Mouse (Mus musculus) lung, embryonic 15.5 days (tissue): Measurements from ENCODE around the gene Pbx1. TPM values are rescaled to one million over a fixed set of nuclear protein-coding genes. Genes with fewer than 3 reads are reported as not detected.

Experiments
- ATAC-seq: fragments of 200-750 bp; cut with Nextera tagmentation; 2 replicates; pipeline ENCODE4 v1.8.0; 2017; ENCODE audit warnings: moderate number of reproducible peaks, borderline replicate concordance; ENCODE audit not compliant: low FRiP score, low TSS enrichment; ENCODE audit errors: extremely low read depth
- H3K27ac ChIP-seq: fragments of 300-500 bp; sonication (generic); 2 replicates; pipeline ENCODE4 v1.5.1; 2015; ENCODE audit warnings: moderate library complexity, mild to moderate bottlenecking, inconsistent platforms
- H3K27me3 ChIP-seq: fragments of 300-500 bp; sonication (generic); 2 replicates; pipeline ENCODE4 v1.6.1; 2015; ENCODE audit warnings: inconsistent platforms
- H3K36me3 ChIP-seq: fragments of 300-500 bp; sonication (generic); 2 replicates; pipeline ENCODE4 v1.6.1; 2015; ENCODE audit warnings: inconsistent platforms
- H3K4me1 ChIP-seq: fragments of 300-500 bp; sonication (generic); 2 replicates; pipeline ENCODE4 v1.6.1; 2015; ENCODE audit warnings: inconsistent platforms
- H3K4me2 ChIP-seq: fragments of 300-500 bp; sonication (generic); 2 replicates; pipeline ENCODE4 v1.6.1; 2015; ENCODE audit warnings: inconsistent platforms, mild to moderate bottlenecking, moderate library complexity
- H3K4me3 ChIP-seq: fragments of 300-500 bp; sonication (generic); 2 replicates; pipeline ENCODE4 v1.5.1; 2015; ENCODE audit warnings: mild to moderate bottlenecking, inconsistent platforms
- H3K9ac ChIP-seq: fragments of 300-500 bp; sonication (generic); 2 replicates; pipeline ENCODE4 v1.6.1; 2015; ENCODE audit warnings: inconsistent platforms
- H3K9me3 ChIP-seq: fragments of 300-500 bp; sonication (generic); 2 replicates; pipeline ENCODE4 v1.6.1; 2016; ENCODE audit warnings: inconsistent platforms
- WGBS: fragments of 180-500 bp; shearing (Covaris S2); methylation state at CpG from one replicate; pipeline ENCODE4 v1.1.7; 2015; 5-methylcytosine and 5-hydroxymethylcytosine counted together
- polyA plus RNA-seq: library from polyadenylated mRNA; unstranded; fragments of >200 nt; fragmentation: Nextera tagmentation; extraction: Ambion mirVana; gene quantifications from 2 replicates; pipeline ENCODE4 v1.2.1, GENCODE M21; 2015

The Pbx1 gene
- polyA plus RNA-seq, 1 experiment from 2014 or later = 40.6 TPM

DNA sequence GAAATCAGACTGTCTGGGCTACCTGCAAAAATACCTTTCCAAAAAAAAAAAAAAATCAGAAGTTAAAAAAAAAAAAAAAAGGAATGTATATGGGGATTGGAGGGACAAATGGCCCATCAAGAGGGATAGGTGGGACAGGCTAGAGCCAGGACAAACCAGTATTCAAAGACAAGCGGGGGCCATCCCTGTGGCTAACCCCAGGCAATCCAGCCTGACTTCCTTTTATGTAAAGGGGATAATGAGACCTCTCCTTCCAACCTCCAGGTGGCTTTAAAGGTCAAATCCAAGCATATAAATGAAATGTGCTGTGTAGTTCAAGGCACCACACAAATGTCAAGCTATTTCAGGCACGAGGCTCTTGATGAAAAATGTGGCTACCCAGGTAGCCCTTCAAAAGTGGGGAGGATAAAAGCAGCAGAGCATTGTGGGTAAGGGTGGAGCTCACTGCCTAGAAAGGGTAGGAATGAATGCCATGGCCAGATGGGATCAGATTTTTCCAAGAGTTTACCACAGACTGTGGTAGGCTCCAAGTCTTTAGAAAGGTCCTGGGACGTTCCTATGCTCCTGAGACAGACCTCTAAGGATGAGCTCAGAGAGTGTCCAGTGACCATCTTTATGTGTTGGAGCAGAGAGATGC, 36.4 kb downstream of the Pbx1 start:
- Histone ChIP-seq H3K27me3 (no peaks in the 10 kb centered on the region), H3K4me2 (no peak overlapping the region), H3K9me3 (no peaks in the 10 kb centered on the region), H3K4me3 (no peak overlapping the region), H3K36me3 (peaks cover 16% of the 10 kb centered on the region; the same call in 1 of the 2 replicates), H3K27ac (no peak overlapping the region), H3K4me1 (peaks cover 46% of the 10 kb centered on the region), H3K9ac (no peak overlapping the region)
- 68% methylated on average over 3 of the region's 3 CpGs for WGBS
- ATAC-seq = no peak

DNA sequence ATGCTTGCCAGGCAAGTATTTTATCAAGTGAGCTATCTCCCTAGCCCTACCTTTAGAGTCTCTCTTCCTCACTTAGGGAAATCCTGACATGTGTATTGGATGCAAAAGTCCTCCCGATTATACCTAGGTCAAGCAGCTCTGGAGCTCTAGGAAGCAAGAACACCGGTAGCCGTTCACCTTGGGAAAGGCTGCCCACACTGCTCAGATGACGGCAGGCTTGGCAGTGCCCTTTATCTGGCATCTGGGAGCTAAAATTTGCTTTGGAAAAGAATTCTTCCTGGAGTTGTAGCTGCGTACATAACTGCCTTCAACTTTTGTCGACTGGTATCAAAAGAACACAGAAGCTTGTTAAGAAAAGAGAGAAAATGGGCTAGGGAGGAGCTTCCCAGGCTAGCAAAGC, 37.5 kb downstream of the Pbx1 start:
- ATAC-seq = no peak
- H3K9me3 ChIP-seq = no peaks in the 10 kb centered on the region
- no peak overlapping the region for H3K4me2 ChIP-seq
- 65% methylated on average over 6 of the region's 6 CpGs for WGBS
- H3K4me3 ChIP-seq = no peak overlapping the region
- no peaks in the 10 kb centered on the region for H3K27me3 ChIP-seq
- peaks cover 13% of the 10 kb centered on the region; the same call in 1 of the 2 replicates for H3K36me3 ChIP-seq
- H3K27ac ChIP-seq = 0 out of 2 replicates have a peak overlapping the region, but pooled peaks have one; percentile 17
- peaks cover 55% of the 10 kb centered on the region for H3K4me1 ChIP-seq
- no peak overlapping the region for H3K9ac ChIP-seq

DNA sequence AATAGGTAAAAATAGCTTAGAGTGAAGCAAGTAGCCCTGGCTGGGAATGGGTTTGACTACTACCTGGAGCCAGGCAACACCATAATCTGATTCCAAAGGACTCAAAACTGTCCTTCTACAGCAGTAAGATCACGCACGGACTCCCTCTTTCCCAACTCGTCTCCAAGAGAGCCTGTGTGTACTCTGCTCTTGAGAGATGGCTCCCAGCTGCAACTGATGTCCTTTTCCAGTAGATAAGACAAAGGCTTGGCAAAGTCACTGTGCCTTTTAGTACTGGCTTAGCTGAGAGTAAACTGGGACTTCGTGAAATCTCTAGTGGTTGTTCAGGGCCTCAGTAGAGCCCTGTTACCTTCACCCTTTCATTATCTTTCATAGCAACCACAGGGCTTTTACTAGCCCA, 38.6 kb downstream of the Pbx1 start:
- Histone ChIP-seq H3K4me1 (peaks cover 58% of the 10 kb centered on the region), H3K4me3 (no peak overlapping the region), H3K27ac (peak overlapping the region; percentile 31; the same call in 1 of the 2 replicates), H3K36me3 (peaks cover 11% of the 10 kb centered on the region; the same call in 1 of the 2 replicates), H3K9me3 (no peaks in the 10 kb centered on the region), H3K9ac (no peak overlapping the region), H3K4me2 (no peak overlapping the region), H3K27me3 (no peaks in the 10 kb centered on the region)
- 25% methylated on average over 4 of the region's 4 CpGs for WGBS
- peak; percentile 43; the same call in 1 of the 2 replicates for ATAC-seq

DNA sequence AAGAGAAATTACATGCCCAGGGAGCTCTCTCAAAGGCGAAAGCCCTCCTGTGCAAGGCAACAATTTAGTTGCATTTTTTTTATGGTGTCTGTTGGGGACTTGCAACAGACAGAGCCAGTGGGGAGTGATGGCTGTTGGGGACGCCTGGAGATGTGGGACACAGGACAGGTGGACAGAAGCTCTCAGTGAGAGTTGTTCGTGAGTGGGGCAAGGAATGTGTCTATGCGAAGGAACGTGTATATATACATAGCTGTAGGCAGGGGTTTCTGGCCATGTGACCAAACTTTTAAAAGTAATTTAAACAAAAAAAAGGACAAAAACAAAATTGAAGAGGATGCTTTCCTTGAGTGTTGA, 39.6 kb downstream of the Pbx1 start:
- Histone ChIP-seq H3K4me3 (peak overlapping the region; percentile 1; the same call in 1 of the 2 replicates), H3K27me3 (no peaks in the 10 kb centered on the region), H3K27ac (peak overlapping the region; percentile 65), H3K4me2 (peak overlapping the region; percentile 42), H3K9me3 (no peaks in the 10 kb centered on the region), H3K4me1 (peaks cover 58% of the 10 kb centered on the region), H3K36me3 (peaks cover 11% of the 10 kb centered on the region; the same call in 1 of the 2 replicates), H3K9ac (no peak overlapping the region)
- no peak for ATAC-seq
- whole genome bisulfite sequencing = 31% methylated on average over 5 of the region's 5 CpGs

DNA sequence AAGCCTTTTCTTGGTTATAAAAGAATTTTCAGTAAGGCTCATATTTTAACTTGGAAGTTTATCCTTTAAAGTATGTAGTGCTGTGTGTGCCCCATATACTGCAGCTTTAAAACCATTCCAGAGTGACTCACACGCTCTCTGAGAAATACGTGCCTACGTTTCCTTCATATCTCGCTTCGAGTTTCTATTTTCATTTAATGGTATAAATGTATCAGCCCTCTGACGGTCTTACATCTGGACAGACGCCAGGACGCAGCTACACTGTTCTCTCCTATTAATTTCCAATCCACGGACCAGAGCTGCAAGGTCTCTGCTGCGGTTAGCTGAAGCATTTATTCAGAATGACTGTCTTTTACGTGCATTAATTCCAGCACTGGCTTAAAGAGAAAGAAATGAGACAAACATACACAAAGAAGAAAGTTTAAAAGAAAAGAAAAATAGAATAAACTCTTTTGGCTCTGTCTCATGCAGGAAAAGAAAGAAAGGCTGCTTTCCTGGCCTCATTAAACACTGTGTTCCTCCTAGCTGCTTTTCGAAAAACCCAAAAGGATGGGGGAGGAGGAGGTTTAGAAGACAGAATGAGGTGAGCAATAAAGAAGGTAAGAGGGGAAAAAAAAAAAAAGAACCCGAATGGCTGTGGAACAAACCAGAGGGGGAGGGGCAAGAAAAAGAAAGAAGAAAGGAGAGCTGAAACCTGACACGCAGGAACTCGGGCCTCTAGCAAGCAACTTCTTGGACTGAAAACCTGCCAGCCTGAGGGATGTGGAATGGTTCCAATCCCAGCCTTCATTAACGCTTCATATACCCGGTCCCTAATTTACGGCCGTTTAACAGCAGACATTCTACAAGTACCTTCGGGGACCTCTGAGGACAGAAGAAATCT, 40.2 kb downstream of the Pbx1 start:
- H3K4me1 ChIP-seq = peaks cover 63% of the 10 kb centered on the region
- peaks cover 11% of the 10 kb centered on the region; the same call in 1 of the 2 replicates for H3K36me3 ChIP-seq
- no peaks in the 10 kb centered on the region for H3K9me3 ChIP-seq
- no peak overlapping the region for H3K9ac ChIP-seq
- peak overlapping the region; percentile 42 for H3K4me2 ChIP-seq
- H3K4me3 ChIP-seq = peak overlapping the region; percentile 7; the same call in 1 of the 2 replicates
- no peaks in the 10 kb centered on the region for H3K27me3 ChIP-seq
- ATAC-seq = peak; percentile 55; the same call in 1 of the 2 replicates
- 15% methylated on average over 20 of the region's 20 CpGs for WGBS
- H3K27ac ChIP-seq = peak overlapping the region; percentile 65

DNA sequence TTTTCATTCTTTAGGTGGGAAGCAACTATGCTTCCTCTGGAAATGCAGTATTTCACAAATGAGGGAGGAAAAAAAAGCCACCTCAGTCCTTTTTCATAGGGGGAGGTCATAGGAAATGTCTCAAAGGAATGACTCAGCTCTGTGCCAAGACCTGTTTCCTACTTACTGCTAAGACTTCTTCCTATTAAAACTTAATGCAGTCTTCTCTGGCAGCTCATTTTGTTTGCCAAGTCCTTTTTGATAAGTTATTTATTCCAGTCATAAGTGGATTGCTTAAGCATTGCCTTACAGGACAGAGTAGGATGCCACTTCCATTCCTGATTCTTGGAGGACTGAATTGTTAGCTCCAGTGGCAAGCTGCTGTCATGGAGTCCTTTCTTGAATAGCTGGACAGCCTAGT, 41.3 kb downstream of the Pbx1 start:
- H3K9me3 ChIP-seq = no peaks in the 10 kb centered on the region
- no peak overlapping the region for H3K9ac ChIP-seq
- 0 out of 2 replicates have a peak, but pooled peaks cover 8% of the 10 kb centered on the region for H3K36me3 ChIP-seq
- no peak for ATAC-seq
- H3K4me1 ChIP-seq = peaks cover 74% of the 10 kb centered on the region
- H3K4me3 ChIP-seq = no peak overlapping the region
- H3K27me3 ChIP-seq = no peaks in the 10 kb centered on the region
- H3K4me2 ChIP-seq = no peak overlapping the region
- no peak overlapping the region for H3K27ac ChIP-seq

DNA sequence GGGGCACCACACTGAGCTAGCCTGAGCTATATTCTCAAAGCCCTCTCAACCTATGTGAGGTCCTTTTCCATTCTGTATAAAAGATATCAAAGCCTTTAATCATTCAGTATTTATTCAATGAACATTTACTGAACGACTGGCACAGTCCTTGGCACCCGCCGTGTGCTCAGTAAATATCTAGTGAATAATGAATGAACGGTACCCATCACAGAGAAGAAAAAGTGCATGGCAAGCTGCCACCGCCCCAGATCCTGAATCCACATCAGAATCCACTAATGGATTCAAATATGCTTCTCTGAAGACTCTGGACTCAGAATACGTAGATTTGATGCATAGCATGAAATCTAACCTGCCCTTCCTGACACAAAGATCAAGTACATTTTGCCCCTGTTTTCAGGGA, 45.9 kb downstream of the Pbx1 start:
- 63% methylated on average over 6 of the region's 6 CpGs for WGBS
- no peak for ATAC-seq
- H3K27me3 ChIP-seq = no peaks in the 10 kb centered on the region
- H3K9ac ChIP-seq = no peak overlapping the region
- H3K9me3 ChIP-seq = no peaks in the 10 kb centered on the region
- H3K36me3 ChIP-seq = 0 out of 2 replicates have a peak, but pooled peaks cover 5% of the 10 kb centered on the region
- H3K4me2 ChIP-seq = no peak overlapping the region
- H3K4me1 ChIP-seq = peaks cover 79% of the 10 kb centered on the region
- H3K4me3 ChIP-seq = no peak overlapping the region
- H3K27ac ChIP-seq = 0 out of 2 replicates have a peak overlapping the region, but pooled peaks have one; percentile 81

DNA sequence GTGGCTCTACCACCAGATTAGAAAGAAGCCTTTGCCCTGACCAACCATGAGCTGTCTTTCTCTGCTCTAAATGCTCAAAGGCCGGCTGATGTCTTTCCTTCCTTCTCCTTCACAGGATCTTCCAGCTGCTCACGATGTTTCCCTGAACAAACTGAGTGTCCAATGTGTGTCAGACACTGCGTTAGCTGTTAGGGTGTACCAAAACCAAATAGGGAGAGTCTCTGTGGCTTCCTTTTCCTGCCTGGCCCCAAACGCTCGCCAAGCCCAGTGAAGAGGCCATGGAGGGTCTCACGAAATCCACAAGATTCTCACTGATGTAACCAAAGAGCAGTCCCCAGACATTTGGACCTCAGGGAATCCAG, 47.5 kb downstream of the Pbx1 start:
- H3K4me3 ChIP-seq = no peak overlapping the region
- no peak overlapping the region for H3K9ac ChIP-seq
- peak overlapping the region; percentile 81 for H3K27ac ChIP-seq
- no peaks in the 10 kb centered on the region for H3K9me3 ChIP-seq
- no peak overlapping the region for H3K4me2 ChIP-seq
- no peak for ATAC-seq
- H3K27me3 ChIP-seq = no peaks in the 10 kb centered on the region
- H3K36me3 ChIP-seq = 0 out of 2 replicates have a peak, but pooled peaks cover 1% of the 10 kb centered on the region
- H3K4me1 ChIP-seq = peaks cover 79% of the 10 kb centered on the region
- WGBS = 19% methylated on average over 6 of the region's 6 CpGs

DNA sequence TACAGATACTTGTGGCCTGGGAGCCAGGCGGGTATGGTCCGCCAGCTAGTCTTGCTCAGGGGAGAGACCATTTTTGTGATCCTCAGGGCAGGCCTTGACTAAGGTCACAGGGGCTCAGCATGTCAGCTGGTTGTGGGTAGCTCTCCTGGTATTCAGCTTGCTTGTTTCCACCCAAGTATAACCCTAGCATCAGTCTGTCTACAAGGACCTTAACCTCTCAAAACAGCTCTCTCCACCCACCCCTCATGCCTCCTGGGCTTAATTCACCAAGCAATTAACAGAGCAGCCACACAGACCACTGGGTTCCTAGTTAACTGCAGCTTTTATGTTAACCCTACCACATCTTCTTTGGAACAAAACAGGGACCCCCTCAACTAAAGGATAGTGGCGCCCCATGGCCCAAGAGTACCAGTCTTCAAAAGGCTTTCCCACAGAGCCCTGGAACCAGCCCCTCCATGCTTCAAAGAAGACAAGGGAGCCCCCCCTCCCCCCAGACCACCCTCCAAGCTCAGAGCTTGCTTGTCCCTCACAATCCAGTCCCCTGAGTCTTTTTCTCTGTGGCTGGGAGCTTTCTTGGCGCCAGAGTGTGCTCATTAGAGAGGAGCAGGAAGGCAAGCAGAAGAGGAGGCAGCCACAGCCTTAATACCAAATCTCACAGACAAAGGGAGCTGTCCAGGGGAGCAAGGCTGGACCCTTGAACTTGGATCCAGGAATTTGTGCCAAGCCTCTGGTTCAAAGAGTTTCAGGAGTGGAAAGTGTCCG, 48.1 kb downstream of the Pbx1 start:
- ATAC-seq = no peak
- H3K27me3 ChIP-seq = no peaks in the 10 kb centered on the region
- no peak overlapping the region for H3K4me3 ChIP-seq
- H3K9me3 ChIP-seq = no peaks in the 10 kb centered on the region
- H3K36me3 ChIP-seq = no peaks in the 10 kb centered on the region
- H3K9ac ChIP-seq = no peak overlapping the region
- peak overlapping the region; percentile 81 for H3K27ac ChIP-seq
- no peak overlapping the region for H3K4me2 ChIP-seq
- WGBS = 46% methylated on average over 5 of the region's 5 CpGs
- peaks cover 79% of the 10 kb centered on the region for H3K4me1 ChIP-seq

DNA sequence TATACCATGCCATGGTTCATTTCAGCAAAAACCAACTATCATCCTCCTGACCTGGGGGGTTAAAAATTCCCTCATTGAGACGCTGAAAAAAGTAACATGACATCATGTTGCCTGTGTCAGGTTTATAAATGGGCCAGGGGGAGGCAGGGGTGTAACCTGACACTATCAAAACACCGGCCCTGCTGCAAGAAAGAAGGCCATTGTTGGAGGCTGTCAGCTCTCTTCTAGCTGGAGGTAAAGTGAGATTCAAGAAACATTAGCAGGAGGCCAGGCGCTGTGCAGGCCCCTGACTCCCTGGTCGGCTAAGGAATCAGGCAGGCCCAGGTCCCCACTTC, 49.3 kb downstream of the Pbx1 start:
- H3K4me2 ChIP-seq = no peak overlapping the region
- H3K4me3 ChIP-seq = no peak overlapping the region
- 18% methylated on average over 4 of the region's 4 CpGs for WGBS
- no peaks in the 10 kb centered on the region for H3K36me3 ChIP-seq
- no peak overlapping the region for H3K9ac ChIP-seq
- H3K27me3 ChIP-seq = no peaks in the 10 kb centered on the region
- H3K4me1 ChIP-seq = peaks cover 79% of the 10 kb centered on the region
- peak; percentile 25; the same call in 1 of the 2 replicates for ATAC-seq
- H3K9me3 ChIP-seq = no peaks in the 10 kb centered on the region
- H3K27ac ChIP-seq = peak overlapping the region; percentile 81

DNA sequence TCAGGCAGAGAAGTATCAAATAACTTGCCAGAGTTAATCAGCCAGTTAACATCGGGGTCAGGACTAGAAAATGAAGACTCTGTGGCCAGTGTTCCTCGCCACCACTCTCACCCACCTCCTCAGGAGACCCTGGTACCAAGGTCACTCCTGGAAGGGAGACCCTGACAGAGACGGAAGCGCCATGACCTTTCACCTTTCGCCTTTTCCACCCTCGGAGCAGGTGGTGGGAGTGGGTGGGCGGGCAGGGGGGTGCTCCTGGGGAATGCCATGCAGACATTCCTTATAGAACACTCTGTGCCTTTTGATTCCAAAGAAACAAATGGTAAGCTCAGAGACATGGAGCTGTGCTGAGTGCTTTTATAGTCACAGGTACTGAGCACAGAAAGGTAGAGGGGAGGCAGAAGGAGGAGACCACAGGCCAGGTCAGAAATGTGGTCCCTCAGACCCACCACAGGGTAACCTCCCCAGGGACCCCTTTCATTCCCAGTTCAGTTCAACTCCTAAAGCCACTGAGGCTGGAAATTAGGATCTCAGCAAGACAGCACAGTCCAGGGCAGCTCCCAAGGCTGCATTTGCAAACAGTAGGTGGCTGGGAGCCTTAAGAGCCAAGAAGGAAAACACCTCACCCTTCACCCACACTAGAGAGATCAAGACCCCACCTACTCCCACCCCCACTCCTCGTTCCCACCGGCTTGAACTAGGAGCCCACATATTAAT, 49.8 kb downstream of the Pbx1 start:
- H3K27me3 ChIP-seq = no peaks in the 10 kb centered on the region
- H3K36me3 ChIP-seq = no peaks in the 10 kb centered on the region
- no peak overlapping the region for H3K9ac ChIP-seq
- H3K9me3 ChIP-seq = no peaks in the 10 kb centered on the region
- WGBS = 28% methylated on average over 9 of the region's 9 CpGs
- peak overlapping the region; percentile 81 for H3K27ac ChIP-seq
- no peak overlapping the region for H3K4me3 ChIP-seq
- peak; percentile 28 for ATAC-seq
- H3K4me2 ChIP-seq = no peak overlapping the region
- peaks cover 78% of the 10 kb centered on the region for H3K4me1 ChIP-seq
